Mouse (Mus musculus): ENCODE measurements around the gene Tmtc2. TPM values are rescaled to one million over a fixed set of nuclear protein-coding genes. Genes with fewer than 3 reads are reported as not detected.

The Tmtc2 gene
- total and polyA plus RNA-seq, 3 experiments, result not detected

GRCm38 (mm10) chr10:105364480-105364879, 209.8 kb downstream of the Tmtc2 start:
- Histone ChIP-seq H3K4me2 (ENCODE audit: insufficient read depth, low read depth, poor library complexity, severe bottlenecking) (no peak overlapping the region), H3K9ac (ENCODE audit: insufficient read depth, low read depth) (no peak overlapping the region), H3K4me3 (replicated peaks in 1 of 3; ENCODE audit: low read depth in 2 of 3, low read length in 2 of 3, poor library complexity in 1 of 3) (no peak overlapping the region), H3K9me3 (replicated peaks; ENCODE audit: low read length) (peaks cover 43% of the 10 kb centered on the region), H3K79me2 (replicated peaks; ENCODE audit: control insufficient read depth, extremely low read depth, insufficient read depth, poor library complexity, severe bottlenecking) (no peaks in the 10 kb centered on the region), H3K27me3 (replicated peaks) (no peaks in the 10 kb centered on the region), H3K27ac (ENCODE audit: insufficient read depth, low read depth) (no peak overlapping the region), H3K4me1 (ENCODE audit: control insufficient read depth in 1 of 2, insufficient read depth in 2 of 2) (no peaks in the 10 kb centered on the region), H3K36me3 (replicated peaks in 1 of 2; ENCODE audit: control insufficient read depth in 1 of 2, insufficient read depth in 1 of 2, low read length in 1 of 2) (no peaks in the 10 kb centered on the region)
- dilution Hi-C loops (cut with MboI; ENCODE audit: extremely low pct_ligation_motif_present, extremely low pct_unique_long_range_greater_than_20kb, low sequenced_read_pairs), result no loop called here
- DNase-seq (ENCODE audit: extremely low read depth), result no peak
- in situ Hi-C loops (cut with MboI; ENCODE audit: low pct_ligation_motif_present, low pct_unique_long_range_greater_than_20kb, low sequenced_read_pairs), result no loop called here
- TF ChIP-seq SIN3A (IDR thresholded peaks at IDR 0.05; ENCODE audit: low read length), result no peak
- no peak for TF ChIP-seq KAT2A (IDR thresholded peaks at IDR 0.05; ENCODE audit: insufficient replicate concordance, low read length)
- no peak for TF ChIP-seq NRF1 (IDR thresholded peaks at IDR 0.05; ENCODE audit: low read depth, low read length)
- TF ChIP-seq ELF1 (IDR thresholded peaks at IDR 0.05; ENCODE audit: low read depth, low read length), result no peak
- TF ChIP-seq JUN (IDR thresholded peaks at IDR 0.05; ENCODE audit: insufficient read depth, low read depth, low read length), result no peak

DNA sequence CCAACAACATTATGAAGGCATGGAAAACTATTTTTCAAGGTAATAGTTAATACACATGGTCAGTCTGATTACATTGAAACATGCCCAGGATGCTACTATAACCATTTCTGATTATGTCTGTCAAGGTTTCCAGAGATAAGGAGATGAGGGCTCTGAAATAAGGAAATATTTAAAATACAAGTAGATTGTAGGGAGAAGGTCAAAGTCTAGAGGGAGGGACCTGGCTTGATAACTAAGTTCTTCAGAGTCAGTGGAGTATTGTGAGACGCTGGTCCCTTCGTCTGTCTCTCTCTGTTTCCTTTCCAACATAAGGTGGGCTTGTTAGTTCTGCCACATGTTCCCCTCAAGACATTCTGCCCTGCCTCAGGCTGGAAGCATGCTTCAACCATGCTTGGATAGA, 223.9 kb downstream of the Tmtc2 start:
- in situ Hi-C loops (cut with MboI; ENCODE audit: low pct_ligation_motif_present, low pct_unique_long_range_greater_than_20kb, low sequenced_read_pairs) (no loop called here), dilution Hi-C loops (cut with MboI; ENCODE audit: extremely low pct_ligation_motif_present, extremely low pct_unique_long_range_greater_than_20kb, low sequenced_read_pairs) (no loop called here)
- Histone ChIP-seq H3K27me3 (replicated peaks) (no peaks in the 10 kb centered on the region), H3K4me1 (ENCODE audit: control insufficient read depth in 1 of 2, insufficient read depth in 2 of 2) (no peaks in the 10 kb centered on the region), H3K79me2 (replicated peaks; ENCODE audit: control insufficient read depth, extremely low read depth, insufficient read depth, poor library complexity, severe bottlenecking) (no peaks in the 10 kb centered on the region), H3K9me3 (replicated peaks; ENCODE audit: low read length) (peaks cover 32% of the 10 kb centered on the region), H3K9ac (ENCODE audit: insufficient read depth, low read depth) (no peak overlapping the region), H3K4me2 (ENCODE audit: insufficient read depth, low read depth, poor library complexity, severe bottlenecking) (no peak overlapping the region), H3K27ac (ENCODE audit: insufficient read depth, low read depth) (no peak overlapping the region), H3K36me3 (replicated peaks in 1 of 2; ENCODE audit: control insufficient read depth in 1 of 2, insufficient read depth in 1 of 2, low read length in 1 of 2) (no peaks in the 10 kb centered on the region), H3K4me3 (replicated peaks in 1 of 3; ENCODE audit: low read depth in 2 of 3, low read length in 2 of 3, poor library complexity in 1 of 3) (no peak overlapping the region)
- no peak for TF ChIP-seq E2F4 (IDR thresholded peaks at IDR 0.05; ENCODE audit: insufficient replicate concordance, low read depth, low read length)
- TF ChIP-seq ETS1 (conservative IDR thresholded peaks at IDR 0.05; ENCODE audit: low read depth, low read length), result no peak
- TF ChIP-seq USF2 (conservative IDR thresholded peaks at IDR 0.05; ENCODE audit: low read depth, low read length), result no peak
- no peak for TF ChIP-seq MAFK (IDR thresholded peaks at IDR 0.05; ENCODE audit: insufficient replicate concordance, low read length)
- no peak for TF ChIP-seq CHD1 (IDR thresholded peaks at IDR 0.05; ENCODE audit: low read depth, low read length)
- no peak for TF ChIP-seq ZNF384 (IDR thresholded peaks at IDR 0.05; ENCODE audit: low read depth, low read length)
- no peak for TF ChIP-seq MAZ (IDR thresholded peaks at IDR 0.05; ENCODE audit: low read depth, low read length)
- no peak for TF ChIP-seq CTCF (conservative IDR thresholded peaks at IDR 0.05 in 1 of 2, IDR thresholded peaks at IDR 0.05 in 1 of 2; ENCODE audit: low read depth in 2 of 2, low read length in 2 of 2)
- TF ChIP-seq EP300 (IDR thresholded peaks at IDR 0.05; ENCODE audit: low read length), result no peak
- TF ChIP-seq TBP (conservative IDR thresholded peaks at IDR 0.05; ENCODE audit: low read depth, low read length), result no peak
- TF ChIP-seq ELF1 (IDR thresholded peaks at IDR 0.05; ENCODE audit: low read depth, low read length), result no peak
- no peak for TF ChIP-seq SMC3 (IDR thresholded peaks at IDR 0.05; ENCODE audit: low read depth, low read length)
- no peak for DNase-seq (ENCODE audit: extremely low read depth)

All from CH12.LX (cell line).